Mouse (Mus musculus): ENCODE measurements around the gene Tex35.

Tex35 gene

GRCm38 (mm10) chr1:157055288-157055831 lies 53.1 kb downstream of the Tex35 start:
- no peak for DNase-seq (ENCODE audit: extremely low read depth, low read depth, low spot score)

GRCm38 (mm10) chr1:157054659-157055058 lies 53.8 kb downstream of the Tex35 start:
- no peak for DNase-seq (ENCODE audit: extremely low read depth, low read depth, low spot score)

GRCm38 (mm10) chr1:157049886-157050285 lies 58.6 kb downstream of the Tex35 start:
- DNase-seq (ENCODE audit: extremely low read depth, low read depth, low spot score), result no peak
